Comparison of ENCODE assay signal across 20 mouse cellular contexts in genomic region chr3:79953164-79953759, GRCm38 (mm10).
A peak's percentile ranks its signal among the peaks of the same experiment; 100 is the strongest.
DNase-seq lines count a peak whose midpoint lies in the region; ATAC-seq and TF ChIP-seq lines count a peak whose summit lies in the region.
"Had no signal": no experiment of that assay in that cellular context is flagged by ENCODE, and none has a peak within 500 bp of the region (broad histone marks: within the 10 kb centered on the region; RNA-seq: fewer than 3 reads in every experiment).

No protein-coding gene starts in this region.

- DNase-seq in gastrocnemius, postnatal 10 days = peak; percentile 32
- no peak for DNase-seq in gastrocnemius, adult 2 months
- peak; percentile 65 for DNase-seq in limb, embryonic 14.5 days (ENCODE audit: low spot score)
- no peak for DNase-seq in limb, embryonic 10.5 days (ENCODE audit: low spot score)
- peak; percentile 30 for DNase-seq in right cerebral cortex, postnatal 4 days
- no peak for DNase-seq in right cerebral cortex, postnatal 25 days
- no peak for DNase-seq in thymus, postnatal 10 days (ENCODE audit: low spot score in 2 of 2)
- DNase-seq: cerebellum, adult 2 months; thymus, adult 2 months had no signal

- no peaks in the 10 kb centered on the region for H3K27me3 ChIP-seq in limb, embryonic 14.5 days (ENCODE audit: control insufficient read depth, insufficient read depth, low read length)
- H3K27me3 ChIP-seq in limb, embryonic 10.5 days (ENCODE audit: low read depth, poor library complexity, severe bottlenecking) = no peaks in the 10 kb centered on the region
- no peaks in the 10 kb centered on the region for H3K27me3 ChIP-seq in intestine, embryonic 16.5 days (replicated peaks; ENCODE audit: control insufficient read depth, insufficient read depth, low read length)
- H3K27me3 ChIP-seq: heart, embryonic 12.5 days; kidney, embryonic 15.5 days; limb, embryonic 12.5 days; neural tube, embryonic 12.5 days; Patski had no signal

- TF ChIP-seq POLR2A in limb, embryonic 14.5 days (IDR thresholded peaks at IDR 0.05; ENCODE audit: borderline replicate concordance, extremely low read depth, insufficient read depth, insufficient read length) = no peak

- no peaks in the 10 kb centered on the region for H3K9me3 ChIP-seq in limb, embryonic 14.5 days (ENCODE audit: control insufficient read depth, low read length)
- H3K9me3 ChIP-seq in limb, embryonic 10.5 days (replicated peaks) = no peaks in the 10 kb centered on the region
- H3K9me3 ChIP-seq in intestine, embryonic 16.5 days (ENCODE audit: control insufficient read depth, low read length) = no peaks in the 10 kb centered on the region
- H3K9me3 ChIP-seq: heart, embryonic 12.5 days; kidney, embryonic 15.5 days; limb, embryonic 12.5 days; midbrain, embryonic 10.5 days; neural tube, embryonic 12.5 days had no signal

- no peaks in the 10 kb centered on the region for H3K36me3 ChIP-seq in limb, embryonic 14.5 days (ENCODE audit: control insufficient read depth, insufficient read depth, low read length)
- no peaks in the 10 kb centered on the region for H3K36me3 ChIP-seq in limb, embryonic 10.5 days
- no peaks in the 10 kb centered on the region for H3K36me3 ChIP-seq in intestine, embryonic 16.5 days (ENCODE audit: control insufficient read depth, insufficient read depth, low read length)
- H3K36me3 ChIP-seq: heart, embryonic 12.5 days; kidney, embryonic 15.5 days; limb, embryonic 12.5 days; midbrain, embryonic 10.5 days; neural tube, embryonic 12.5 days had no signal

- no peak overlapping the region for H3K9ac ChIP-seq in limb, embryonic 14.5 days (ENCODE audit: low read depth, low read length, severe bottlenecking)
- no peak overlapping the region for H3K9ac ChIP-seq in intestine, embryonic 16.5 days (ENCODE audit: low read depth, low read length)
- H3K9ac ChIP-seq: heart, embryonic 12.5 days; hindbrain, embryonic 14.5 days; kidney, embryonic 15.5 days; limb, embryonic 12.5 days; neural tube, embryonic 12.5 days had no signal

- H3K4me3 ChIP-seq in gastrocnemius, adult 2 months = no peak overlapping the region
- no peak overlapping the region for H3K4me3 ChIP-seq in limb, embryonic 14.5 days (replicated peaks; ENCODE audit: low read length)
- H3K4me3 ChIP-seq in limb, embryonic 10.5 days = no peak overlapping the region
- no peak overlapping the region for H3K4me3 ChIP-seq in intestine, embryonic 16.5 days (ENCODE audit: low read length)
- H3K4me3 ChIP-seq: erythroblast, embryonic 14.5 days; heart, embryonic 12.5 days; kidney, embryonic 15.5 days; limb, embryonic 12.5 days; midbrain, embryonic 10.5 days; neural tube, embryonic 12.5 days had no signal

- no peak overlapping the region for H3K4me2 ChIP-seq in limb, embryonic 14.5 days (replicated peaks; ENCODE audit: low read depth, low read length, severe bottlenecking)
- no peak overlapping the region for H3K4me2 ChIP-seq in intestine, embryonic 16.5 days (ENCODE audit: low read depth, low read length)
- H3K4me2 ChIP-seq: heart, embryonic 12.5 days; hindbrain, embryonic 14.5 days; kidney, embryonic 15.5 days; limb, embryonic 12.5 days; neural tube, embryonic 12.5 days had no signal

- H3K27ac ChIP-seq in gastrocnemius, adult 2 months = no peak overlapping the region
- H3K27ac ChIP-seq in limb, embryonic 14.5 days (replicated peaks; ENCODE audit: low read depth, low read length) = no peak overlapping the region
- no peak overlapping the region for H3K27ac ChIP-seq in limb, embryonic 10.5 days
- H3K27ac ChIP-seq in intestine, embryonic 16.5 days (ENCODE audit: low read length) = no peak overlapping the region
- H3K27ac ChIP-seq: hindbrain, embryonic 14.5 days; kidney, embryonic 15.5 days; limb, embryonic 12.5 days; neural tube, embryonic 12.5 days had no signal

- WGBS in limb, embryonic 14.5 days = 76% methylated on average over 2 of the region's 2 CpGs
- WGBS in limb, embryonic 10.5 days = 93% methylated on average over 2 of the region's 2 CpGs
- WGBS in intestine, embryonic 16.5 days = 49% methylated on average over 2 of the region's 2 CpGs

- no peak for TF ChIP-seq CTCF in gastrocnemius, adult 2 months (IDR thresholded peaks at IDR 0.05)

- ATAC-seq in limb, embryonic 14.5 days (ENCODE audit: low FRiP score, low read depth) = no peak
- peak; percentile 78 for ATAC-seq in intestine, embryonic 16.5 days
- ATAC-seq: activated CD4-positive, CD25-positive, alpha-beta regulatory T cell, adult 4 months; forebrain, embryonic 14.5 days; Patski had no signal

- intact Hi-C loops in gastrocnemius, adult 2 months (cut with DNase I) = no loop called here

- no peaks in the 10 kb centered on the region for H3K4me1 ChIP-seq in limb, embryonic 14.5 days (ENCODE audit: control insufficient read depth, insufficient read depth, low read length)
- 0 out of 2 replicates have a peak, but pooled peaks cover 2% of the 10 kb centered on the region for H3K4me1 ChIP-seq in limb, embryonic 10.5 days
- H3K4me1 ChIP-seq in intestine, embryonic 16.5 days (ENCODE audit: control insufficient read depth, insufficient read depth, low read length) = no peaks in the 10 kb centered on the region
- H3K4me1 ChIP-seq: kidney, embryonic 15.5 days; limb, embryonic 12.5 days; neural tube, embryonic 12.5 days had no signal

Comparison
In these comparisons a context has a peak if more than half of its experiments do, and no peak if none do; other contexts are left out.
1. DNase-seq: peak in gastrocnemius, postnatal 10 days (single experiment), limb, embryonic 14.5 days (single experiment) and right cerebral cortex, postnatal 4 days (single experiment); none in gastrocnemius, adult 2 months (single experiment), limb, embryonic 10.5 days (single experiment), right cerebral cortex, postnatal 25 days (single experiment) and thymus, postnatal 10 days (0 of 2).